Mouse (Mus musculus) testis, adult 10 weeks (tissue): ENCODE results near the gene Pias3. TPM values are rescaled to one million over a fixed set of nuclear protein-coding genes. Genes with fewer than 3 reads are reported as not detected.

Source experiments
- polyA plus RNA-seq: library from polyadenylated mRNA; stranded (reverse); fragments of 350-450 nt; fragmentation: Illumina TruSeq; extraction: RNeasy Lipid Tissue Mini Kit (QIAGEN cat#74804); gene quantifications from one replicate; pipeline ENCODE4 v1.2.3, GENCODE M21; 2014; ENCODE audit warnings: low read depth, low replicate concordance

The Pias3 gene
- polyA plus RNA-seq: 1.3 TPM

DNA sequence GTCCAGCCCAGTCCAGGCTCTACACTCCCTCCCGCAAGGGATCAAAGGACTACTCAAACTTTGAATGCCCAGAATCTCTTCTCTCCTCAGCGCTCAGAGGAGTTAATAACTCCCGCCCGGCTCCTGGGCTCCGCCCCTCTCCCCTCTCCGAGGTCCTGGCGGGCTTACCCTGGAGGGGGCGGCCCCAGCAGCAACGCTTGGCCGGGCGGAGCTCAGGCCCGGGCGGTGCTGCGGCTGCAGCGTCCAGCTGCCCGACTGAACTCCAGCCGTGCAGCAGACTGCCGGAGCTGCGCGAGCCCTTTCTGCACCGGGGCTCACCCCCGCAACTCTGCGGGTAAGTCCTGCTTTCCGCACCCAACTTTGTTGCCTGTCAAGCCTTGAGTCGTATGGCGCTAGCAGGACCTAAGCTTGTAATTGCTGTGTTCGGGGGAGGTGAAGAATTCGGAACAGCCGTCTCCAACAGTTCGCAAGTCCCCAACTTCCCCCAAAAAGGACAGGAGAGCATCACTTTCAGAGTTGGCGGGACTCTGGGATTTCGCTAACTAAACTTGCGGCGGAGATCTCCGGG lies at the start of gene Pias3:
TSS of gene Pias3 (plus strand) at position 187 of the 568 bp plus-strand sequence.

GRCm38 (mm10) chr3:96669727-96670468 lies 26.3 kb upstream of the Pias3 start, which contains the start of gene Ankrd35:
Ankrd35 (plus strand) TSS chr3:96670131.

DNA sequence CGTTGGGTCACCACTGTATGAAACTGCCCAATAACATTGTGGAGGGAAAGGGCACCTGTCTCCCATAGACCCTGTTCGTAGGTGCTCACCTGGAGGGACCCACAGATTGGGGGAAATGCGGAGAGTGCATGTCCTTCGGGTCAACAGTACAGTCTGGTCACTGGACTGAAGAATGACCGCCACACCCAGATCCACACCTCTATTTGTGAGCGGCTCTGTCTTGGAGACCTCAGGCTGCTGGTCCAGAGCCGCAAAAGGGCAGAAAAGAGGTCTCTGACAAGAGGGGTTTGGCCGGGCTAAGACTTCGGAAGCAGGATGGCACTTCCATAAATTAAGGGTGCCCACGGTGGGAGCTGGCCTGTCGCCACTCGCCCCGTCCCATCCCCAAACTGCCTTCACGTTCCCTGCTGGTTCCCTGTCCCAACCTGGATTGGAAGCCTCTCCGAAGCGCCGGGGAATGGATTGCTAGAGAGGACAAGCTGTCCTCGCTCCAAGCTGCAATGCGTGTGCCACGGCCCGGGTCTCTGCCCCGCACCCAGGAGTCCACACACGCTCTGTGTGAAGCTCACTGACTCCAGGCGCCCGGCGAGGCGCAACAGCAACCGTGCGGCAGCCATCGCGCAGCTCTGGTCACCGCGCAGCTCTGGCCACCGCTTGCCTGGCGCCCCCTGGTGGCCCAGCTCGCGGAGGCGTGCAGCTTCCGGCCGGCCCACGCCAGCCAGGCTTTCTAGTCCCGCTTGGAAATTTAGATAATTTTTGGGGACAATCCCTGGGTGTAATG lies 11.9 kb downstream of the Pias3 start, which contains the start of gene Nudt17:
TSS of gene Nudt17 (minus strand) at position 660 of the 781 bp plus-strand sequence.

DNA sequence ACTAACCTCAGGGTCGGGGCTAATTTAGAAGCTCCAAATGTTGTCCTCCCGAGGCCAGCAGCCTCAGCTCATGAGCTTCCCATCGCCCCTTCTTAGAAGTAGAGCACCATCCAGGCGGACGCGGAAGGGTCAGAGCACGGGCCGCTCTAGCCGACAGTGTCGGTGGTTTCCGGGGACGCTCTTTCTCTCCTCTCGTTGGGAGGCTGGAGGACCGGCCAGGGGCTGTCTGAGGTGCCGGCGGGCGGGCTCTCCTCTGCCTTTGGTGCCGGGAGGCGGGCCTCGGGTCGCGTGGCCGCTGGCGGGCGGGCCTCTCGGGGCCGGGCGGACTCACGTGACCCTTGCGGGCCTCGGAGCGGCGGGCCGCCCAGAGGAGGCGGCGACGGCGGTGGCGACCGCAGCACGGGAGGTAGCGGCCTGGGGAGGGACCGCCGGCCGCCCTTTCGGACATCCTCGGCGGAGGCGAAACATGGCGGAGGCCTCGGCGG lies 31.2 kb downstream of the Pias3 start, which contains the start of the genes Polr3c and Rnf115:
TSS of gene Polr3c (minus strand) at position 286 of the 485 bp plus-strand sequence.
TSS of gene Rnf115 (plus strand) at position 322 of the 485 bp plus-strand sequence.

Other genes with a start within 250 kb of the Pias3 start
- gene BC107364, start 244.1 kb upstream of the Pias3 start, polyA plus RNA-seq: 3.0 TPM
- 5.7 TPM for gene Hfe2, start 171.2 kb upstream of the Pias3 start, polyA plus RNA-seq
- gene Txnip, start 138.4 kb upstream of the Pias3 start, polyA plus RNA-seq: 45.4 TPM
- gene Gm16253, start 119.4 kb upstream of the Pias3 start, polyA plus RNA-seq: not detected
- 42.6 TPM for gene Polr3gl, start 102.2 kb upstream of the Pias3 start, polyA plus RNA-seq
- not detected for gene Ankrd34a, start 99.7 kb upstream of the Pias3 start, polyA plus RNA-seq
- 10.0 TPM for gene Lix1l, start 95.2 kb upstream of the Pias3 start, polyA plus RNA-seq
- gene Rbm8a, start 66.5 kb upstream of the Pias3 start, polyA plus RNA-seq: 20.2 TPM
- 22.0 TPM for gene Pex11b, start 61.0 kb upstream of the Pias3 start, polyA plus RNA-seq
- not detected for gene Gm42957, start 60.9 kb upstream of the Pias3 start, polyA plus RNA-seq
- gene Itga10, start 50.8 kb upstream of the Pias3 start, polyA plus RNA-seq: 0.17 TPM
- gene Ankrd35, start 26.3 kb upstream of the Pias3 start, polyA plus RNA-seq: 0.17 TPM
- 0.10 TPM for gene Nudt17, start 12.2 kb downstream of the Pias3 start, polyA plus RNA-seq
- 29.0 TPM for gene Polr3c, start 31.2 kb downstream of the Pias3 start, polyA plus RNA-seq
- 36.1 TPM for gene Rnf115, start 31.3 kb downstream of the Pias3 start, polyA plus RNA-seq
- 152 TPM for gene Pdzk1, start 132.9 kb downstream of the Pias3 start, polyA plus RNA-seq
- not detected for gene Cd160, start 133.0 kb downstream of the Pias3 start, polyA plus RNA-seq
- 0.17 TPM for gene Gja5, start 208.3 kb downstream of the Pias3 start, polyA plus RNA-seq
- gene Gpr89, start 209.0 kb downstream of the Pias3 start, polyA plus RNA-seq: 10.7 TPM
- gene Gja8, start 229.6 kb downstream of the Pias3 start, polyA plus RNA-seq: 0.13 TPM